Mouse (Mus musculus) limb, embryonic 14.5 days (tissue): ENCODE results near the gene Klhdc9. TPM values are rescaled to one million over a fixed set of nuclear protein-coding genes. Genes with fewer than 3 reads are reported as not detected.

Experiments used
- ATAC-seq: fragments of 200-750 bp; cut with Nextera tagmentation; 2 replicates; pipeline ENCODE4 v1.8.0; 2017; ENCODE audit warnings: low read depth, moderate number of reproducible peaks, moderate TSS enrichment; ENCODE audit not compliant: low FRiP score
- DNase-seq: peaks from one replicate; pipeline ENCODE4 v3.0.0-alpha.2; 2015; ENCODE audit warnings: low spot score
- H3K27ac ChIP-seq: fragments of 300-500 bp; sonication (generic); replicated peaks from 2 replicates; pipeline ENCODE4 v1.5.1; 2014; ENCODE audit warnings: low read depth, mild to moderate bottlenecking, low read length, moderate library complexity, mixed read lengths
- H3K27me3 ChIP-seq: fragments of 300-500 bp; sonication (generic); 2 replicates; pipeline ENCODE4 v1.6.1; 2014; ENCODE audit warnings: low read length, mixed read lengths; ENCODE audit not compliant: control insufficient read depth, insufficient read depth
- H3K36me3 ChIP-seq: fragments of 300-500 bp; sonication (generic); 2 replicates; pipeline ENCODE4 v1.6.1; 2014; ENCODE audit warnings: mild to moderate bottlenecking, low read length, moderate library complexity, mixed read lengths; ENCODE audit not compliant: control insufficient read depth, insufficient read depth
- H3K4me1 ChIP-seq: fragments of 300-500 bp; sonication (generic); 2 replicates; pipeline ENCODE4 v1.6.1; 2014; ENCODE audit warnings: antibody characterized with exemption, low read length, mixed read lengths; ENCODE audit not compliant: control insufficient read depth, insufficient read depth
- H3K4me2 ChIP-seq: fragments of 300-500 bp; sonication (generic); replicated peaks from 2 replicates; pipeline ENCODE4 v1.6.1; 2014; ENCODE audit warnings: low read depth, mild to moderate bottlenecking, low read length, moderate library complexity; ENCODE audit not compliant: severe bottlenecking
- H3K4me3 ChIP-seq: fragments of 300-500 bp; sonication (generic); replicated peaks from 2 replicates; pipeline ENCODE4 v1.5.1; 2014; ENCODE audit warnings: low read length
- H3K9ac ChIP-seq: fragments of 300-500 bp; sonication (generic); 2 replicates; pipeline ENCODE4 v1.6.1; 2014; ENCODE audit warnings: mild to moderate bottlenecking, low read depth, low read length, moderate library complexity; ENCODE audit not compliant: severe bottlenecking
- H3K9me3 ChIP-seq: fragments of 300-500 bp; sonication (generic); 2 replicates; pipeline ENCODE4 v1.6.1; 2016; ENCODE audit warnings: low read length; ENCODE audit not compliant: control insufficient read depth
- POLR2A ChIP-seq: fragments of 200-500 bp; IDR thresholded peaks from 2 replicates; pipeline ENCODE4 v1.8.0; 2012; ENCODE audit warnings: inconsistent platforms, mild to moderate bottlenecking, moderate library complexity, borderline replicate concordance; ENCODE audit not compliant: insufficient read depth, insufficient read length; ENCODE audit errors: extremely low read depth
- WGBS: fragments of 180-500 bp; shearing (Covaris S2); extraction: QIAGEN DNeasy Blood & Tissue Kit; methylation state at CpG from one replicate; pipeline ENCODE4 v1.1.7; 2014; 5-methylcytosine and 5-hydroxymethylcytosine counted together
- polyA plus RNA-seq, 2 experiments: library from polyadenylated mRNA; depleted of rRNA in 1 of 2; stranded (reverse) in 1 of 2; unstranded in 1 of 2; fragments of >200 nt; fragmentation: Nextera tagmentation in 1 of 2; extraction: Ambion mirVana in 1 of 2; gene quantifications; 2 replicates each; pipeline versions ENCODE4 v1.2.1 to v1.2.3; 2012 to 2014

Klhdc9 gene
- polyA plus RNA-seq, 2 experiments: 1.1 TPM

DNA sequence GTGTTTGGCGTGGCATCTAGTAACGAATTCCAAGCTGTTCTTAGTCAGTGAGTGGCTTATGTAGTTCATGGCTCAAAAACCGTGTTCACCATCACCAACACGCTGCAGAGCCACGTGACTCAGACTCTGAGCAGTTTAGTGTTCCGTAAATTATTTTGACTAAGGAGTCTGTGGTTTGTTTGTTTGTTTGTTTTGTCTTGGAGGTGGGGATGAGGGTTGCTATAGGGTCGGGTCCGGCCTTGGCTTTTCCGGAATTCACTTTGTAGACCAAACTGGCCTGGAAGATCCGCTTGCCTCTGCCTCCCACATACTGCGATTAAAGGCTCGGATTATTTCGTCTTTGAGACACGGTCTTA is 14.5 kb downstream of the Klhdc9 start:
- no peak for TF ChIP-seq POLR2A
- peak overlapping the region; percentile 86 for H3K4me2 ChIP-seq
- H3K27ac ChIP-seq: peak overlapping the region; percentile 21; the same call in 1 of the 2 replicates
- H3K4me3 ChIP-seq: peak overlapping the region; percentile 74
- peak overlapping the region; percentile 74 for H3K9ac ChIP-seq
- 1% methylated on average over 14 of the region's 14 CpGs for WGBS
- H3K9me3 ChIP-seq: no peaks in the 10 kb centered on the region
- ATAC-seq (peak; percentile 6; the same call in 1 of the 2 replicates), DNase-seq (no peak)
- H3K36me3 ChIP-seq: peaks cover 28% of the 10 kb centered on the region
- 0 out of 2 replicates have a peak, but pooled peaks cover 8% of the 10 kb centered on the region for H3K4me1 ChIP-seq
- H3K27me3 ChIP-seq: no peaks in the 10 kb centered on the region

DNA sequence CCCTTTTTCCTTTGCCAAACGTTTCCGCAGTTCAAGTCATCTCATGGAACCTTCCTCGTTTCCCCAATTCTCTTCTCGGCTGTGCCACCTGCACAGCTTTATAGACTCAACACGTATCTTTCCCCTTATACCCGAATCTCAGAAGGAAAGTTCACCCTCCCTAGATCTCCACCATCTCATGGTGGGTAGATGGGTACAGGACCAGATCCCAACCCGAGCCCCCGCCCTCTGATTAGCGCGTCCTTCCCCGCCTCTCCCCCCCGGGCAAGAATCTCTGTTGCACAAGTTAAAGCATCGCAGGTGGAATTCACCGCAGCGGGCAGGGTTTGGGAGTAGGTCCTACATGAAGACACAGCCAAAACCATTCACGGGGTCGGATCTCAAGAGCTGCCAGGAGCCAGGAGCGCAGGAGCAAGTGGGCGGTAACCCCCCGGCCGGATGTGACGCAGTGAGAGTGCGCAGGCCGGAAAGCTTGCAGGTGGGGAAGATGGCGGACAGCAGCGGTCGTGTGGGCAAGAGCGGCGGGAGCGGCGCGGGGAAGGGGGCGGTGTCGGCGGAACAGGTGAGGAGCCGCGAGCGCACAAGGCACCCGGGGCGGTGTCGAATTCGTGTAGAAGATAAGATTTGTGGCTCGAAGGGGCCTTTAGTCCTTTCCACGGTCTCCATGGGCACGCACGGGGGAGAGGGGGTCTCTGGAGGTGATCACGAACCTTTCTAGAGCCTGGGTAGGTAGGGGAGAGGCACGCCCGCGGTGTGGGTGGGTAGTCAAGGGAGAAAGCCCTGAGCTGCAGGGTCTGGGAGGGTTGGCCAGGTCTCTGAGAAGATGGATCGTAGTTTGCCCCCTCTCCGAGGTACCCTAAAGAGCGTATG is 15.1 kb downstream of the Klhdc9 start, which contains the start of the genes Nit1 and Pfdn2:
Gene Nit1 (minus strand): TSS at position 422 of the 870 bp plus-strand sequence.
Gene Pfdn2 (plus strand): TSS at position 446 of the 870 bp plus-strand sequence.
- 1% methylated on average over 52 of the region's 53 CpGs for WGBS

DNA sequence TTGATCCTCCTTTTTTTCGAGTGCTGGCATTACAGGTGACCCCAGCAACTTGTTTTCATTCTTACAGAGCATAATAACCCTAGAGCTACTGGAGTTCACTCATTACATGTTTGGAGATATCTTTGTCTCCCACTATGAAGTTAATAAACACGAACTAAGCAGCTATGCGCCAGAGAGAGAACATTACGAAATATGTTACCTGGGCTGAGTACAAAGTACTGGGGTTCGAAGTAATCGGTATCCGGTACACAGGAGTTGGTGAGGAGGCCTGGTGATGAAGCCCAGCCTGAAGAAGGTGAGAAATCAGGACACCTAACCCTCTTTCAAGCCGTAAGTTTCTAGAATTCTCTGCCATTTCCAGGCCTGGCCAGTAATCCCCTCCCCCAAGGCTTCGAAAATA is 15.9 kb downstream of the Klhdc9 start:
- Histone ChIP-seq H3K27ac (no peak overlapping the region), H3K4me3 (peak overlapping the region; percentile 74), H3K9me3 (no peaks in the 10 kb centered on the region), H3K4me1 (0 out of 2 replicates have a peak, but pooled peaks cover 8% of the 10 kb centered on the region), H3K27me3 (no peaks in the 10 kb centered on the region), H3K9ac (peak overlapping the region; percentile 74), H3K4me2 (peak overlapping the region; percentile 86), H3K36me3 (peaks cover 41% of the 10 kb centered on the region)
- DNase-seq (no peak), ATAC-seq (no peak)
- WGBS: 72% methylated on average over 9 of the region's 9 CpGs
- TF ChIP-seq POLR2A: no peak

More for the DNA sequence above, 15.1 kb downstream of the Klhdc9 start, which contains the start of the genes Nit1 and Pfdn2:
- H3K4me3 ChIP-seq: peak within 1 kb of the TSS; percentile 74
- H3K4me2 ChIP-seq: peak within 1 kb of the TSS; percentile 86
- H3K9me3 ChIP-seq: no peaks in the 10 kb centered on the region
- TF ChIP-seq POLR2A: peak; percentile 80; the same call in 1 of the 2 replicates
- H3K36me3 ChIP-seq: peaks cover 34% of the 10 kb centered on the region
- peak within 1 kb of the TSS; percentile 74 for H3K9ac ChIP-seq
- DNase-seq (peak; percentile 90), ATAC-seq (peak; percentile 93)
- H3K4me1 ChIP-seq: 0 out of 2 replicates have a peak, but pooled peaks cover 8% of the 10 kb centered on the region
- H3K27me3 ChIP-seq: no peaks in the 10 kb centered on the region
- peak within 1 kb of the TSS; percentile 21 for H3K27ac ChIP-seq

GRCm38 (mm10) chr1:171343922-171344677 is 16.5 kb downstream of the Klhdc9 start:
- H3K9ac ChIP-seq: no peak overlapping the region
- TF ChIP-seq POLR2A: no peak
- ATAC-seq (no peak), DNase-seq (no peak)
- H3K36me3 ChIP-seq: peaks cover 47% of the 10 kb centered on the region
- H3K27me3 ChIP-seq: no peaks in the 10 kb centered on the region
- H3K27ac ChIP-seq: no peak overlapping the region
- 84% methylated on average over 8 of the region's 9 CpGs for WGBS
- no peak overlapping the region for H3K4me2 ChIP-seq
- no peak overlapping the region for H3K4me3 ChIP-seq
- H3K4me1 ChIP-seq: 0 out of 2 replicates have a peak, but pooled peaks cover 8% of the 10 kb centered on the region
- H3K9me3 ChIP-seq: no peaks in the 10 kb centered on the region
